Mouse (Mus musculus): Measurements from ENCODE around the gene Gzme. TPM values are rescaled to one million over a fixed set of nuclear protein-coding genes. Genes with fewer than 3 reads are reported as not detected.
"Not testable (repeated sequence)": the region's sequence is repeated elsewhere in the genome, so short reads cannot be mapped to it uniquely, and the experiment has no call there.

Gene Gzme
- polyA plus RNA-seq, 1 experiment from 2014 or later: not detected

DNA sequence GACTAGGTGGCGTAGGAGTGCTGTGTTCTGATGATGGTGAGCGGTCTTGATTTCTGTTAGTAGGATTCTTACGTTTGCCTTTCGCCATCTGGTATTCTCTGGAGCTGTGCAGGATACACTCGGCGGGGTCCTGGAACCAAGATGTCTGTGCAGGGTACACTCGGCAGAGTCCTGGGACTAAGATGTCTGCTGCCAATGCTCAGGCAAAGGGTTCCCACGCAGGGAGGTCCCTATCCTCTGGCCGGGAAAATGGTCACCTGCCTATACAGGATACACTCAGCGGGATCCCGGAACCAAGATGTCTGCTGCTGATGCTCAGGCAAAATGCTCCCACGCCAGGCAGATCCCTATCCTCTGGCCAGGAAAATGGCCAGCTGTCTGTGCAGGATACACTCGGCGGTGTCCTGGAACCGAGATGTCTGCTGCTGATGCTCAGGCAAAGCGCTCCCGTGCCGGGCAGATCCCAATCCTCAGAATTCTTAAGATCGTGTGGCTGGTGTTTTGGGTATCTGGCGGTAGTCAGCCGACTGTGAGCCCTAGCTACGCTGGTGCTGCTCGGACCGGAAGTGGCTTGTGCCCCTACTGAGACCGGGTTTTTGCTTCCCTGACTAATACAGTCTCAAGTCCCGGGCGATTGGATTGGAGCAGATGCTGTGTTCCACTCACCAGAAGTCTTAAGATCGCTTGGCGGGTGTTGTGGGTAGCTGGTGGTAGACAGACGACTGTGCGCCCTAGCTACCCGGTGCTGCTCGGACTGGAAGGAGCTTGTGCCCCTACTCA lies 4.7 kb downstream of the Gzme start:
- not testable (repeated sequence) for DNase-seq (ENCODE audit: low spot score); H3K9me3 ChIP-seq (ENCODE audit: control insufficient read depth, low read length); H3K4me2 ChIP-seq (ENCODE audit: low read depth, low read length, severe bottlenecking); H3K27me3 ChIP-seq (ENCODE audit: control insufficient read depth, insufficient read depth, low read length); H3K4me1 ChIP-seq (replicated peaks; ENCODE audit: control insufficient read depth, insufficient read depth, low read length); ATAC-seq (replicated peaks; ENCODE audit: low FRiP score); H3K27ac ChIP-seq (ENCODE audit: low read depth, low read length); H3K9ac ChIP-seq (ENCODE audit: low read length); H3K36me3 ChIP-seq (ENCODE audit: control insufficient read depth, insufficient read depth, low read length); H3K4me3 ChIP-seq (ENCODE audit: low read depth, low read length)
- 92% methylated on average over 33 of the region's 33 CpGs for WGBS

DNA sequence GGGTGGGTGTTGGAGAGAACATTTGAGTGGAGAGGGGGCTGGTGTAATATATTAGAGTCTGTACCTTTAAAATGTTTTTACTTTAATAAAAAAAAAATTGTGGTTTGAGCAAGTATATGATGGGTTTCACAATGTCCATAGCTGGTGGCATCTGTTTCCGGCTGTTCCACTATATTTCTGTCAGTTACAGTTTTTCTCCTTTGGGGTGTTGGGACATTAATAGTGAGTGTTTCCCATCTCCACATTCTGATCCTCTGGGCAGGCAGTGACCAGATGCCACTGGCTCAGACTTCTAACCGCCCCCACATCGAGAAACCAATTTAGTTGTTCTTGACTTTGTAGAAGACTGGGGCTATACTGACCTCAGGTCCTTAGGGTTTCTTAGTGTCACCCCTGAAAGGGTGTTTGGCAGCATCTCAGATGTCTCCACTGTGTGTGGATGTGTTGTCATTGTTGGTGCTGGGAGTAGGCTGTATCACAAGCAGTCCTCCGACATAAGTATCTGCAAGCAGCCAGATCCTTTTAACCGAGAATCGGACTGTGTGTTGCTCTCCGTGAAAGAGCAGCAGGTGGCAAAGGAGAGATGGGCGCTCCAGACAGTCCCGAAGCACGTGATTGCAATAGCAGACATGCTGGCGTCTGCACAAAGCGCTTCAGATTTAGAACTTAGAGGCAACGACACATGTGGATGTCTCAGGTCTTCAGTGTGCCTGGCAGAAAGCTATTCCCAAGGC lies 14.8 kb downstream of the Gzme start:
- Histone ChIP-seq H3K27me3 (ENCODE audit: control insufficient read depth, insufficient read depth, low read length) (no peaks in the 10 kb centered on the region), H3K27ac (ENCODE audit: low read depth, low read length) (no peak overlapping the region), H3K4me1 (replicated peaks; ENCODE audit: control insufficient read depth, insufficient read depth, low read length) (no peaks in the 10 kb centered on the region), H3K4me2 (ENCODE audit: low read depth, low read length, severe bottlenecking) (no peak overlapping the region), H3K9ac (ENCODE audit: low read length) (no peak overlapping the region), H3K4me3 (ENCODE audit: low read depth, low read length) (no peak overlapping the region), H3K9me3 (ENCODE audit: control insufficient read depth, low read length) (no peaks in the 10 kb centered on the region), H3K36me3 (ENCODE audit: control insufficient read depth, insufficient read depth, low read length) (no peaks in the 10 kb centered on the region)
- WGBS: 89% methylated on average over 13 of the region's 13 CpGs
- ATAC-seq (replicated peaks; ENCODE audit: low FRiP score) (no peak), DNase-seq (ENCODE audit: low spot score) (no peak)

DNA sequence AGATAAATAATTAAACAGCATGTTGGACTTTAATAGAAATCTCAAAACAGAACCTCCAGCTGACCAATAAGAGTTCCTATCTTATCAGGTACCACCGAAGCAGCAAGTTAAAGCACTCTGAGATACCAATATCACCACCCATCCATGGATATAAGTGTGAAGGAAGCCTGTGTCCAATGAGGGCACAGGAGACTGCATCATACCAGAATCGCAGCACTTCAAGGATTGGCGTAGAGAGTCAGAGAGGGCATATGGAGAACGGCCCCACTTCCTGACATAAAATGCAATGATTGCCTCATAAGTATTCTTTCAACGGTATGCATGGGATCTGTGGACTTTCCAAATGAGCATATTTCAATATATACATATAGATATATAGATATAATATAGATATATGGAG lies 15.4 kb downstream of the Gzme start:
- no peak overlapping the region for H3K9ac ChIP-seq (ENCODE audit: low read length)
- no peak for DNase-seq (ENCODE audit: low spot score)
- no peaks in the 10 kb centered on the region for H3K4me1 ChIP-seq (replicated peaks; ENCODE audit: control insufficient read depth, insufficient read depth, low read length)
- H3K27me3 ChIP-seq (ENCODE audit: control insufficient read depth, insufficient read depth, low read length): no peaks in the 10 kb centered on the region
- H3K4me3 ChIP-seq (ENCODE audit: low read depth, low read length): no peak overlapping the region
- WGBS: 90% methylated on average over 5 of the region's 5 CpGs
- no peaks in the 10 kb centered on the region for H3K36me3 ChIP-seq (ENCODE audit: control insufficient read depth, insufficient read depth, low read length)
- no peak overlapping the region for H3K4me2 ChIP-seq (ENCODE audit: low read depth, low read length, severe bottlenecking)
- ATAC-seq (replicated peaks; ENCODE audit: low FRiP score): no peak
- no peak overlapping the region for H3K27ac ChIP-seq (ENCODE audit: low read depth, low read length)
- no peaks in the 10 kb centered on the region for H3K9me3 ChIP-seq (ENCODE audit: control insufficient read depth, low read length)

DNA sequence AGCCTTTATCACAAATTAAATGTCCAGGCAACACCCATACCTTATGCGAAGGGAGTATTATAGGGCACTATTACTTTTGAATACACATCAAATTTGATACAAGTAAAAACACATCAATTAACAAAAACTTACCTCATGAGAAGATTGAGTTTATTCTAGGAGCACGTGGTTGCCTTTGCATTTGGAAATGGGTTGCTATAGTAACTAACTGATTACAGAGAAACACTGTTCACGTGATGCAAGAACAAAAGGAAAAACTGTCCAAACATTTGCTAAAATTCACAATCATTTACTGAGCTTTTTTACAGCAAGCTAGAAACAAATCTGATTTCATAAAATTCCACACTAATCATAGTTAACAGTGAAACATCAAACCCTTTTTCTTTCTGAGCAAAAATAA lies 17.0 kb downstream of the Gzme start:
- no peaks in the 10 kb centered on the region for H3K9me3 ChIP-seq (ENCODE audit: control insufficient read depth, low read length)
- 73% methylated on average over 3 of the region's 3 CpGs for WGBS
- no peak overlapping the region for H3K4me3 ChIP-seq (ENCODE audit: low read depth, low read length)
- H3K27ac ChIP-seq (ENCODE audit: low read depth, low read length): no peak overlapping the region
- H3K4me2 ChIP-seq (ENCODE audit: low read depth, low read length, severe bottlenecking): no peak overlapping the region
- H3K9ac ChIP-seq (ENCODE audit: low read length): no peak overlapping the region
- ATAC-seq (replicated peaks; ENCODE audit: low FRiP score) (no peak), DNase-seq (ENCODE audit: low spot score) (no peak)
- no peaks in the 10 kb centered on the region for H3K36me3 ChIP-seq (ENCODE audit: control insufficient read depth, insufficient read depth, low read length)
- H3K4me1 ChIP-seq (replicated peaks; ENCODE audit: control insufficient read depth, insufficient read depth, low read length): no peaks in the 10 kb centered on the region
- no peaks in the 10 kb centered on the region for H3K27me3 ChIP-seq (ENCODE audit: control insufficient read depth, insufficient read depth, low read length)

DNA sequence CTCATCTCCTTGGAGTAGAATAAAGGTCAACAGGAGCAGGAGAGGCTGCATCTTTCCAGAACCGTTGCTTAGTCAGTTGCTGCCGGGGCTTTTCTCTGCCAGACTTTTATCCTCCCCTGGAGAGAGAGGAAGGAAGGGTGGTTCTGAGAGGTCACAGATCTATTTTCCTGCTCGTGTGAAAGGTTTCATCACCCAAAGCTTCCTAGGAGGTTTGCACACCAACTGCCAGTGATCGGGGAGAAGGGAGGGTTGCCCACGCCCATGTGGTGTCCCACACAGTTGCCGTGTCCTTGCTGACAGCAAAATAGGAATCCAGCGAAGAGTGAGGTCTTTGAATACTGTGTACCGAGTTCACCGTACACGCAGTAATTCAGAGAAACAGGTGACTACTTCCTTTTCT lies 18.0 kb downstream of the Gzme start, which contains the start of gene Ctsg:
Ctsg (minus strand) TSS at position 189 of the 400 bp plus-strand sequence.
- Histone ChIP-seq H3K27me3 (ENCODE audit: control insufficient read depth, insufficient read depth, low read length) (no peaks in the 10 kb centered on the region), H3K27ac (ENCODE audit: low read depth, low read length) (no peak within 1 kb of the TSS), H3K4me1 (replicated peaks; ENCODE audit: control insufficient read depth, insufficient read depth, low read length) (no peaks in the 10 kb centered on the region), H3K4me2 (ENCODE audit: low read depth, low read length, severe bottlenecking) (no peak within 1 kb of the TSS), H3K9me3 (ENCODE audit: control insufficient read depth, low read length) (no peaks in the 10 kb centered on the region), H3K9ac (ENCODE audit: low read length) (no peak within 1 kb of the TSS), H3K36me3 (ENCODE audit: control insufficient read depth, insufficient read depth, low read length) (no peaks in the 10 kb centered on the region), H3K4me3 (ENCODE audit: low read depth, low read length) (no peak within 1 kb of the TSS)
- no peak for ATAC-seq (replicated peaks; ENCODE audit: low FRiP score)
- DNase-seq (ENCODE audit: low spot score): no peak
- 82% methylated on average over 10 of the region's 10 CpGs for WGBS

DNA sequence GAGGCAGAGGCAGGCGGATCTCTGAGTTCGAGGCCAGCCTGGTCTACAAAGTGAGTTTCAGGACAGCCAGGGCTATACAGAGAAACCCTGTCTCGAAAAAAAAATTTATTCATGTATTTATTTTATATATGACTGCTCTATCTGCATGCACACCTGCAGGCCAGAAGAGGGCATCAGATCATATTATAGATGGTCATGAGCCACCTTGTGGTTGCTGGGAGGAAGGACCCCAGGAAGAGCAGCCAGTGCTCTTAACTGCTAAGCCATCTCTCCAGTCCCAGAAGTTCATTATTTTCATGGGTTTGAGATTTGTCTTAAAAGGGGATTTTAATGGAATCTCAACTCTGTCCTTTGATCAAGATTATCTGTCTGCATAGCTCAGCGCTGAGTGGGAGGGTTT lies 21.5 kb downstream of the Gzme start:
- Histone ChIP-seq H3K4me3 (ENCODE audit: low read depth, low read length) (no peak overlapping the region), H3K4me2 (ENCODE audit: low read depth, low read length, severe bottlenecking) (no peak overlapping the region), H3K4me1 (replicated peaks; ENCODE audit: control insufficient read depth, insufficient read depth, low read length) (no peaks in the 10 kb centered on the region), H3K36me3 (ENCODE audit: control insufficient read depth, insufficient read depth, low read length) (no peaks in the 10 kb centered on the region), H3K9ac (ENCODE audit: low read length) (no peak overlapping the region), H3K9me3 (ENCODE audit: control insufficient read depth, low read length) (no peaks in the 10 kb centered on the region), H3K27me3 (ENCODE audit: control insufficient read depth, insufficient read depth, low read length) (no peaks in the 10 kb centered on the region), H3K27ac (ENCODE audit: low read depth, low read length) (no peak overlapping the region)
- WGBS: 74% methylated on average over 4 of the region's 4 CpGs
- DNase-seq (ENCODE audit: low spot score) (no peak), ATAC-seq (replicated peaks; ENCODE audit: low FRiP score) (no peak)

DNA sequence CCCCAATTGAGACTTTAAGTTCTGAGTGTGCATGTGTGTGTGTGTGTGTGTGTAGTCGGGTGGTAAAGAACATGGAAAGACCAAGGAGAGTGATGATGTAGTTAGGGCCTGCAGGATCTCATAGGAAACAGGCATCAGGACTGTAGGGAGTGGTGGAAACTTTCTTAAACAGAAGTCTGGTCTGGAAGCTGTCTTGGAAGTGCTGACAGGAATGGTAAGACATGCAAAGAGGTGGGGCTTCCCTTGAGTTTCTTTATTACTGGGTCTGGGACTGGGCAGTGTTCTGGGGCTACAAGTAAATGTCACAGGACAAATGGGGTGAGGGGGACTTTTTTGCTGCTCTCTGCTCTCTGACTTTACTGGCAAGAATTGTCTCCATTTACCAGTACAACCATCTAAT lies 22.8 kb downstream of the Gzme start:
- Histone ChIP-seq H3K27me3 (ENCODE audit: control insufficient read depth, insufficient read depth, low read length) (no peaks in the 10 kb centered on the region), H3K4me1 (replicated peaks; ENCODE audit: control insufficient read depth, insufficient read depth, low read length) (no peaks in the 10 kb centered on the region), H3K4me3 (ENCODE audit: low read depth, low read length) (no peak overlapping the region), H3K36me3 (ENCODE audit: control insufficient read depth, insufficient read depth, low read length) (no peaks in the 10 kb centered on the region), H3K4me2 (ENCODE audit: low read depth, low read length, severe bottlenecking) (no peak overlapping the region), H3K27ac (ENCODE audit: low read depth, low read length) (no peak overlapping the region), H3K9ac (ENCODE audit: low read length) (no peak overlapping the region), H3K9me3 (ENCODE audit: control insufficient read depth, low read length) (no peaks in the 10 kb centered on the region)
- 91% methylated on average over 1 of the region's 1 CpGs for WGBS
- DNase-seq (ENCODE audit: low spot score) (no peak), ATAC-seq (replicated peaks; ENCODE audit: low FRiP score) (no peak)

DNA sequence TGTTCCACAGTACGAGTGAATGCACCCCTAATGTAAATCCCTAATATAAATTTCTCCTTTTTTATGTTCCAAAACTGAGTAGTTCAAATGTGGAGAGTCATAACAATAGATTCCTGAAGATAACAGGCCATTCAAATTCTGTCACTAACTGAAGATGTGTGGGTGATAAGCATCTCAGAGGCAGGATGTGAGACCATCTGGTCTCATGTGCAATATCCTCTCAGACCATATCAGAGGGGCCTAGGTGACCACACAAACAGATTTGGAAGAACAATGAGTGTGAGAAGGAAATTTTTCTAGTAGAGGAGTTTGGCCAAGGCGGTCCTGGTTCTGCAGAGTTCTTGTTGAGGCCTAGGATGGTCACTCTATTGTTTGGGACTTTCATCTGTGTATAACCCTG lies 27.1 kb downstream of the Gzme start:
- no peaks in the 10 kb centered on the region for H3K36me3 ChIP-seq (ENCODE audit: control insufficient read depth, insufficient read depth, low read length)
- ATAC-seq (replicated peaks; ENCODE audit: low FRiP score): no peak
- 66% methylated on average over 2 of the region's 2 CpGs for WGBS

More for the DNA sequence above, 27.1 kb downstream of the Gzme start:
- Histone ChIP-seq H3K9ac (ENCODE audit: low read length) (no peak overlapping the region), H3K27ac (ENCODE audit: low read depth, low read length) (no peak overlapping the region), H3K4me1 (replicated peaks; ENCODE audit: control insufficient read depth, insufficient read depth, low read length) (no peaks in the 10 kb centered on the region), H3K27me3 (ENCODE audit: control insufficient read depth, insufficient read depth, low read length) (no peaks in the 10 kb centered on the region), H3K9me3 (ENCODE audit: control insufficient read depth, low read length) (no peaks in the 10 kb centered on the region), H3K4me2 (ENCODE audit: low read depth, low read length, severe bottlenecking) (no peak overlapping the region), H3K4me3 (ENCODE audit: low read depth, low read length) (no peak overlapping the region)
- no peak for DNase-seq (ENCODE audit: low spot score)

Measured in forebrain, embryonic 11.5 days (tissue).